Mouse (Mus musculus): ENCODE measurements around the gene Aldh2. TPM values are rescaled to one million over a fixed set of nuclear protein-coding genes. Genes with fewer than 3 reads are reported as not detected.

The Aldh2 gene
- polyA plus RNA-seq, 1 experiment: 160 TPM

- peaks cover 10% of the 10 kb centered on the region for H3K36me3 ChIP-seq (ENCODE audit: control insufficient read depth, insufficient read depth, low read length, poor library complexity, severe bottlenecking)
- H3K27me3 ChIP-seq (ENCODE audit: control insufficient read depth, insufficient read depth, low read length, poor library complexity, severe bottlenecking): no peaks in the 10 kb centered on the region
- H3K4me3 ChIP-seq (ENCODE audit: low read depth, low read length): no peak overlapping the region
- H3K9me3 ChIP-seq (replicated peaks; ENCODE audit: control insufficient read depth, insufficient read depth, low read length, poor library complexity, severe bottlenecking): no peaks in the 10 kb centered on the region
- H3K4me1 ChIP-seq (ENCODE audit: control insufficient read depth, insufficient read depth, low read length): peaks cover 6% of the 10 kb centered on the region
- H3K27ac ChIP-seq (ENCODE audit: insufficient read depth, low read length): peak overlapping the region; percentile 22; the same call in 1 of the 2 replicates
- TF ChIP-seq POLR2A (IDR thresholded peaks at IDR 0.05; ENCODE audit: insufficient read depth, low read length): no peak
- no peak overlapping the region for H3K9ac ChIP-seq (ENCODE audit: low read depth, poor library complexity, severe bottlenecking)
These were observed 11.7 kb downstream of the Aldh2 start for GRCm38 (mm10) chr5:121581945-121582344.

GRCm38 (mm10) chr5:121576927-121577488 lies 16.6 kb downstream of the Aldh2 start:
- Histone ChIP-seq H3K4me3 (ENCODE audit: low read depth, low read length) (no peak overlapping the region), H3K9ac (ENCODE audit: low read depth, poor library complexity, severe bottlenecking) (no peak overlapping the region), H3K27me3 (ENCODE audit: control insufficient read depth, insufficient read depth, low read length, poor library complexity, severe bottlenecking) (no peaks in the 10 kb centered on the region), H3K9me3 (replicated peaks; ENCODE audit: control insufficient read depth, insufficient read depth, low read length, poor library complexity, severe bottlenecking) (no peaks in the 10 kb centered on the region), H3K4me1 (ENCODE audit: control insufficient read depth, insufficient read depth, low read length) (no peaks in the 10 kb centered on the region), H3K36me3 (ENCODE audit: control insufficient read depth, insufficient read depth, low read length, poor library complexity, severe bottlenecking) (peaks cover 13% of the 10 kb centered on the region), H3K27ac (ENCODE audit: insufficient read depth, low read length) (no peak overlapping the region)
- TF ChIP-seq EP300 (IDR thresholded peaks at IDR 0.05; ENCODE audit: insufficient read depth, low read depth, low read length) (no peak), POLR2A (IDR thresholded peaks at IDR 0.05; ENCODE audit: insufficient read depth, low read length) (no peak), CTCF (IDR thresholded peaks at IDR 0.05; ENCODE audit: low read depth, low read length) (no peak)

- no peak for TF ChIP-seq EP300 (IDR thresholded peaks at IDR 0.05; ENCODE audit: insufficient read depth, low read depth, low read length)
- no peak for TF ChIP-seq CTCF (IDR thresholded peaks at IDR 0.05; ENCODE audit: low read depth, low read length)
- no peak for TF ChIP-seq POLR2A (IDR thresholded peaks at IDR 0.05; ENCODE audit: insufficient read depth, low read length)
- H3K4me3 ChIP-seq (ENCODE audit: low read depth, low read length): no peak overlapping the region
- no peaks in the 10 kb centered on the region for H3K4me1 ChIP-seq (ENCODE audit: control insufficient read depth, insufficient read depth, low read length)
- no peaks in the 10 kb centered on the region for H3K27me3 ChIP-seq (ENCODE audit: control insufficient read depth, insufficient read depth, low read length, poor library complexity, severe bottlenecking)
- H3K9ac ChIP-seq (ENCODE audit: low read depth, poor library complexity, severe bottlenecking): no peak overlapping the region
- H3K9me3 ChIP-seq (replicated peaks; ENCODE audit: control insufficient read depth, insufficient read depth, low read length, poor library complexity, severe bottlenecking): no peaks in the 10 kb centered on the region
- no peak overlapping the region for H3K27ac ChIP-seq (ENCODE audit: insufficient read depth, low read length)
- H3K36me3 ChIP-seq (ENCODE audit: control insufficient read depth, insufficient read depth, low read length, poor library complexity, severe bottlenecking): peaks cover 13% of the 10 kb centered on the region
These were observed 17.8 kb downstream of the Aldh2 start for GRCm38 (mm10) chr5:121575867-121576266.

- H3K27ac ChIP-seq (ENCODE audit: insufficient read depth, low read length): no peak overlapping the region
- no peaks in the 10 kb centered on the region for H3K4me1 ChIP-seq (ENCODE audit: control insufficient read depth, insufficient read depth, low read length)
- no peaks in the 10 kb centered on the region for H3K9me3 ChIP-seq (replicated peaks; ENCODE audit: control insufficient read depth, insufficient read depth, low read length, poor library complexity, severe bottlenecking)
- no peak for TF ChIP-seq POLR2A (IDR thresholded peaks at IDR 0.05; ENCODE audit: insufficient read depth, low read length)
- no peak for TF ChIP-seq CTCF (IDR thresholded peaks at IDR 0.05; ENCODE audit: low read depth, low read length)
- no peak for TF ChIP-seq EP300 (IDR thresholded peaks at IDR 0.05; ENCODE audit: insufficient read depth, low read depth, low read length)
- no peak overlapping the region for H3K4me3 ChIP-seq (ENCODE audit: low read depth, low read length)
- no peaks in the 10 kb centered on the region for H3K27me3 ChIP-seq (ENCODE audit: control insufficient read depth, insufficient read depth, low read length, poor library complexity, severe bottlenecking)
- H3K9ac ChIP-seq (ENCODE audit: low read depth, poor library complexity, severe bottlenecking): no peak overlapping the region
- H3K36me3 ChIP-seq (ENCODE audit: control insufficient read depth, insufficient read depth, low read length, poor library complexity, severe bottlenecking): peaks cover 18% of the 10 kb centered on the region
These were observed 19.5 kb downstream of the Aldh2 start for GRCm38 (mm10) chr5:121574145-121574544.

- Histone ChIP-seq H3K27ac (ENCODE audit: insufficient read depth, low read length) (no peak overlapping the region), H3K9me3 (replicated peaks; ENCODE audit: control insufficient read depth, insufficient read depth, low read length, poor library complexity, severe bottlenecking) (no peaks in the 10 kb centered on the region), H3K27me3 (ENCODE audit: control insufficient read depth, insufficient read depth, low read length, poor library complexity, severe bottlenecking) (no peaks in the 10 kb centered on the region), H3K36me3 (ENCODE audit: control insufficient read depth, insufficient read depth, low read length, poor library complexity, severe bottlenecking) (peaks cover 11% of the 10 kb centered on the region), H3K4me3 (ENCODE audit: low read depth, low read length) (no peak overlapping the region), H3K4me1 (ENCODE audit: control insufficient read depth, insufficient read depth, low read length) (no peaks in the 10 kb centered on the region), H3K9ac (ENCODE audit: low read depth, poor library complexity, severe bottlenecking) (no peak overlapping the region)
- no peak for TF ChIP-seq POLR2A (IDR thresholded peaks at IDR 0.05; ENCODE audit: insufficient read depth, low read length)
- no peak for TF ChIP-seq EP300 (IDR thresholded peaks at IDR 0.05; ENCODE audit: insufficient read depth, low read depth, low read length)
- no peak for TF ChIP-seq CTCF (IDR thresholded peaks at IDR 0.05; ENCODE audit: low read depth, low read length)
These were observed 22.8 kb downstream of the Aldh2 start for GRCm38 (mm10) chr5:121570787-121571186.

- Histone ChIP-seq H3K9me3 (replicated peaks; ENCODE audit: control insufficient read depth, insufficient read depth, low read length, poor library complexity, severe bottlenecking) (no peaks in the 10 kb centered on the region), H3K27me3 (ENCODE audit: control insufficient read depth, insufficient read depth, low read length, poor library complexity, severe bottlenecking) (no peaks in the 10 kb centered on the region), H3K4me1 (ENCODE audit: control insufficient read depth, insufficient read depth, low read length) (no peaks in the 10 kb centered on the region), H3K36me3 (ENCODE audit: control insufficient read depth, insufficient read depth, low read length, poor library complexity, severe bottlenecking) (peaks cover 11% of the 10 kb centered on the region), H3K4me3 (ENCODE audit: low read depth, low read length) (no peak overlapping the region), H3K27ac (ENCODE audit: insufficient read depth, low read length) (no peak overlapping the region), H3K9ac (ENCODE audit: low read depth, poor library complexity, severe bottlenecking) (no peak overlapping the region)
- TF ChIP-seq CTCF (IDR thresholded peaks at IDR 0.05; ENCODE audit: low read depth, low read length): no peak
- no peak for TF ChIP-seq EP300 (IDR thresholded peaks at IDR 0.05; ENCODE audit: insufficient read depth, low read depth, low read length)
- TF ChIP-seq POLR2A (IDR thresholded peaks at IDR 0.05; ENCODE audit: insufficient read depth, low read length): no peak
These were observed 23.7 kb downstream of the Aldh2 start for GRCm38 (mm10) chr5:121569881-121570420.
